Mouse (Mus musculus): ENCODE measurements around the gene Ajap1. TPM values are rescaled to one million over a fixed set of nuclear protein-coding genes. Genes with fewer than 3 reads are reported as not detected.

Ajap1 gene
- polyA plus RNA-seq, 1 experiment from 2014 or later, result 0.17 TPM

DNA sequence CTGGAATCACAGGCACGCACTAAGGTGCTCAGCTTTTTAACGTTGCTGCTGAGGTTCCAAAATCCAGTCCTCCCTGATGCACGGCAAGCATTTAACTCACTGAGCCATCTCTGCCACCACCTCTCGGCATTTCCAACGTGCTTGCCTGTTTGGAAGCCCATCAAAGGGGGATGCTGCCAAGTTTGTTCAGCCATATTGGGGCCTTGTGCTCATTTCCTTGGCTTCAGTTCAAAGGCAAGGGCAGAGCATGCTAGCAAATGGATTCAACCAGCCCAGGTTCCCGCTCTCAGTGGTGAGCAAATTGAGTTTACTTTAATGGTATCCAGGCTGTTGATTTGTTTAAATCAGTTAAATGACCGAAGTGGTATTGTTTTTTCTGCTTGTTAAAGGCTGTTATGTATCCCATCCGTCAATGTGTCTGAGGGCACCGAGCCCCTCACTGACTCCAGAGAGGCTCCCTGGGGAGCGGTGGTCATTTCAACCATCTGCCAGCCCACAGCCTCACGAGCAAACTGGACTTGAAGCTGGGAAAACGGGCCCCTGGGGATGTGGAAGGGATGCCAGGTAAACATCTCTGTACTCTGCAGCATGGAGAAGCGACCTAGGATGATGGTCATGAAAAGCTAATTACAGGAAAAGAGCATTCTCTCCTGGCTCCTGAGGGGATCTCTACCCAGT lies 121.6 kb downstream of the Ajap1 start:
- no peaks in the 10 kb centered on the region for H3K36me3 ChIP-seq (ENCODE audit: control insufficient read depth, insufficient read depth, low read length)
- H3K27ac ChIP-seq (ENCODE audit: low read depth, low read length), result no peak overlapping the region
- H3K4me3 ChIP-seq (ENCODE audit: low read depth, low read length), result no peak overlapping the region
- H3K27me3 ChIP-seq (ENCODE audit: control insufficient read depth, insufficient read depth, low read length), result no peaks in the 10 kb centered on the region
- H3K9me3 ChIP-seq (replicated peaks; ENCODE audit: control insufficient read depth, low read length), result no peaks in the 10 kb centered on the region
- H3K4me1 ChIP-seq (ENCODE audit: control insufficient read depth, insufficient read depth, low read length), result no peaks in the 10 kb centered on the region
- 40% methylated on average over 13 of the region's 13 CpGs for WGBS (ENCODE audit: insufficient replicate concordance)
- no peak for ATAC-seq (replicated peaks; ENCODE audit: insufficient number of reproducible peaks, low FRiP score, low TSS enrichment)
- H3K4me2 ChIP-seq, result no peak overlapping the region
- no peak overlapping the region for H3K9ac ChIP-seq (ENCODE audit: low read depth, low read length)

- Histone ChIP-seq H3K27ac (ENCODE audit: low read depth, low read length) (no peak overlapping the region), H3K4me3 (ENCODE audit: low read depth, low read length) (no peak overlapping the region), H3K36me3 (ENCODE audit: control insufficient read depth, insufficient read depth, low read length) (no peaks in the 10 kb centered on the region), H3K9me3 (replicated peaks; ENCODE audit: control insufficient read depth, low read length) (no peaks in the 10 kb centered on the region), H3K4me1 (ENCODE audit: control insufficient read depth, insufficient read depth, low read length) (no peaks in the 10 kb centered on the region), H3K9ac (ENCODE audit: low read depth, low read length) (no peak overlapping the region), H3K27me3 (ENCODE audit: control insufficient read depth, insufficient read depth, low read length) (no peaks in the 10 kb centered on the region), H3K4me2 (no peak overlapping the region)
- no peak for ATAC-seq (replicated peaks; ENCODE audit: insufficient number of reproducible peaks, low FRiP score, low TSS enrichment)
- WGBS (ENCODE audit: insufficient replicate concordance), result 57% methylated on average over 7 of the region's 7 CpGs
These were observed 124.4 kb downstream of the Ajap1 start for GRCm38 (mm10) chr4:153358243-153358550.

DNA sequence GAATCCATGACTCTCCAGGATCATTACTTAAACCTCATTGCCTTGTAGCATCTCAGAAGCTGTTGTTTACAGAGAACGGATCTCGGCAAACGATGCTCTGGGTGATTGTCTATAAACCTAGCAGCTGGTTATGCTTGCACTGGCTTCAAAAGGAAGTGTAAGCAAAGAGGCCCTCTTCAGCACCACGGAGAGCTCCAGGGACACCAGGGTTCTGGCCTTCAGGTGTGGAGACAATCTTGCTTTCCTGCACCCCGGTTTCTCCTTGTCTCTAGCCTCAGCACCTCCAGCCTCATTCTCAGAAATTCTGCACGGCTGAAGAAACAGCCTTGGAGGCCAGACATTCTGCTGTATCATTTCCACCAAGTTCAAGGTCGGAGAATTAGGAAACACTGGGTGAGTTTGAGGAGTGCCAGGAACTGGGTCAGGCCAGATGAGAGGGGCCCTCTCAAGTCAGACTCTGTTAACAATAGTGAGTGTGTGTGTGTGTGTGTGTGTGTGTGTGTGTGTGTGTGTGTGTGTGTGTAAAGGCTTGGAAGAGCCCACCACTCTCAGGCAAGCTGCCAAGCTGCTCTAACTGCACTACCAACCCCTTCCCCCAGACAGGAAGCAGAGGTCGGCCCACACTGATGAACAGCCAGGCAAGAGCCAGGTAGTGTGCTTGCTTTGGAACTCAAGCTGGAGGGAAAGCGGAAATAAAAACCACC lies 124.9 kb downstream of the Ajap1 start:
- no peak for ATAC-seq (replicated peaks; ENCODE audit: insufficient number of reproducible peaks, low FRiP score, low TSS enrichment)
- no peak overlapping the region for H3K4me2 ChIP-seq
- WGBS (ENCODE audit: insufficient replicate concordance), result 47% methylated on average over 9 of the region's 9 CpGs

GRCm38 (mm10) chr4:153356236-153356635 lies 126.4 kb downstream of the Ajap1 start:
- Histone ChIP-seq H3K4me2 (no peak overlapping the region), H3K9me3 (replicated peaks; ENCODE audit: control insufficient read depth, low read length) (no peaks in the 10 kb centered on the region), H3K27ac (ENCODE audit: low read depth, low read length) (no peak overlapping the region), H3K4me1 (ENCODE audit: control insufficient read depth, insufficient read depth, low read length) (no peaks in the 10 kb centered on the region), H3K36me3 (ENCODE audit: control insufficient read depth, insufficient read depth, low read length) (no peaks in the 10 kb centered on the region), H3K9ac (ENCODE audit: low read depth, low read length) (no peak overlapping the region), H3K27me3 (ENCODE audit: control insufficient read depth, insufficient read depth, low read length) (no peaks in the 10 kb centered on the region), H3K4me3 (ENCODE audit: low read depth, low read length) (no peak overlapping the region)
- no peak for ATAC-seq (replicated peaks; ENCODE audit: insufficient number of reproducible peaks, low FRiP score, low TSS enrichment)
- WGBS (ENCODE audit: insufficient replicate concordance), result 88% methylated on average over 4 of the region's 4 CpGs

More for the DNA sequence above, 124.9 kb downstream of the Ajap1 start:
- H3K36me3 ChIP-seq (ENCODE audit: control insufficient read depth, insufficient read depth, low read length), result no peaks in the 10 kb centered on the region
- no peak overlapping the region for H3K9ac ChIP-seq (ENCODE audit: low read depth, low read length)
- H3K4me3 ChIP-seq (ENCODE audit: low read depth, low read length), result no peak overlapping the region
- no peak overlapping the region for H3K27ac ChIP-seq (ENCODE audit: low read depth, low read length)
- no peaks in the 10 kb centered on the region for H3K4me1 ChIP-seq (ENCODE audit: control insufficient read depth, insufficient read depth, low read length)
- H3K9me3 ChIP-seq (replicated peaks; ENCODE audit: control insufficient read depth, low read length), result no peaks in the 10 kb centered on the region
- H3K27me3 ChIP-seq (ENCODE audit: control insufficient read depth, insufficient read depth, low read length), result no peaks in the 10 kb centered on the region

DNA sequence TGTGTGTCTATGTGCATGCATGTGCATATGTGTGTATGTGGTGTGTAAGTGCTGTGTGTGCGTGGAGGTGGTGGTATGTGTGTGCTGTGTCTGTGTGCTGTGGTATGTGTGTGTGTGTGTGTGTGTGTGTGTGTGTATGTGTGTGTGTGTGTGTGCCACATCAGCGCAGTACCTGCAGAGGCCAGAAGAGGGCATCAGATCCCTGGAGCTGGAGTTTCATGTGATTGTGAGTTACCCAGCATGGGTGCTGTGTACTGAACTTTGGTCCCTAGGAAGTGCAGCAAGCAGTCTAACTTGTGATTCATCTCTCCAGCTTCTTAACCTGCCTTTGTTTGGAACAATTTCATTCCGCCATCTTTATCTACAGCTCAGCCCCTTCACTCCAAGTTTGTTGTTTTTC lies 137.6 kb downstream of the Ajap1 start:
- H3K9ac ChIP-seq (ENCODE audit: low read depth, low read length), result no peak overlapping the region

GRCm38 (mm10) chr4:153340887-153341286 lies 141.7 kb downstream of the Ajap1 start:
- no peak for ATAC-seq (replicated peaks; ENCODE audit: insufficient number of reproducible peaks, low FRiP score, low TSS enrichment)
- Histone ChIP-seq H3K27ac (ENCODE audit: low read depth, low read length) (no peak overlapping the region), H3K4me2 (no peak overlapping the region), H3K9me3 (replicated peaks; ENCODE audit: control insufficient read depth, low read length) (no peaks in the 10 kb centered on the region), H3K4me1 (ENCODE audit: control insufficient read depth, insufficient read depth, low read length) (no peaks in the 10 kb centered on the region), H3K27me3 (ENCODE audit: control insufficient read depth, insufficient read depth, low read length) (no peaks in the 10 kb centered on the region), H3K4me3 (ENCODE audit: low read depth, low read length) (no peak overlapping the region), H3K36me3 (ENCODE audit: control insufficient read depth, insufficient read depth, low read length) (no peaks in the 10 kb centered on the region), H3K9ac (ENCODE audit: low read depth, low read length) (no peak overlapping the region)

More for the DNA sequence above, 137.6 kb downstream of the Ajap1 start:
- 96% methylated on average over 3 of the region's 3 CpGs for WGBS (ENCODE audit: insufficient replicate concordance)
- Histone ChIP-seq H3K4me2 (no peak overlapping the region), H3K27me3 (ENCODE audit: control insufficient read depth, insufficient read depth, low read length) (no peaks in the 10 kb centered on the region), H3K9me3 (replicated peaks; ENCODE audit: control insufficient read depth, low read length) (no peaks in the 10 kb centered on the region), H3K4me1 (ENCODE audit: control insufficient read depth, insufficient read depth, low read length) (no peaks in the 10 kb centered on the region), H3K27ac (ENCODE audit: low read depth, low read length) (no peak overlapping the region), H3K36me3 (ENCODE audit: control insufficient read depth, insufficient read depth, low read length) (no peaks in the 10 kb centered on the region), H3K4me3 (ENCODE audit: low read depth, low read length) (no peak overlapping the region)
- ATAC-seq (replicated peaks; ENCODE audit: insufficient number of reproducible peaks, low FRiP score, low TSS enrichment), result no peak

DNA sequence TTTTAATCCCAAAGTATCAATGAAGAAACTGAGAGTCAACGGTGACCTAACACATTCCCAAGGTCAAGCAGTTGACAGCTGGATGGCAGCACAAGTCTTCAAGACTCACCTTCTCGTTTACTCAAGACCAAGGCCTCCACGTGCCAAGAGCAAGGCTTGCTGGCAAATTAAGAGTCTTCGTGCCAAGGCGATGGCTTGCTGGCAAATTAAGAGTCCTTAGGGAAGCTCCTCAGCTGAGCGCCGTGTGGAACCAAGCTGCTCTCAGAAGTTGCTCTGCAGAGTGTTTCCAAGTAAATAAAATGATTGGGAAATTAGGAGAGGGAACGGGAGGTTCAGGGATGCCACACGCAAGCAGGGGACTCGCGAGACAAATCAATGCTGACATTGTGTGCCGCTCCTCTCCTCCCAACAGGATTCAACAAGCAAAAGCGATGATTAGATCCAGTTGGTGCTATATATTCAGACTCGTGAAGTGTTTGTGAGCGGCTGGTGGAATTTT lies 147.3 kb downstream of the Ajap1 start:
- 77% methylated on average over 15 of the region's 15 CpGs for whole genome bisulfite sequencing (ENCODE audit: insufficient replicate concordance)
- no peaks in the 10 kb centered on the region for H3K36me3 ChIP-seq (ENCODE audit: control insufficient read depth, insufficient read depth, low read length)
- no peaks in the 10 kb centered on the region for H3K9me3 ChIP-seq (replicated peaks; ENCODE audit: control insufficient read depth, low read length)
- ATAC-seq (replicated peaks; ENCODE audit: insufficient number of reproducible peaks, low FRiP score, low TSS enrichment), result no peak
- no peaks in the 10 kb centered on the region for H3K4me1 ChIP-seq (ENCODE audit: control insufficient read depth, insufficient read depth, low read length)
- H3K27me3 ChIP-seq (ENCODE audit: control insufficient read depth, insufficient read depth, low read length), result no peaks in the 10 kb centered on the region
- H3K27ac ChIP-seq (ENCODE audit: low read depth, low read length), result no peak overlapping the region
- no peak overlapping the region for H3K4me2 ChIP-seq
- H3K9ac ChIP-seq (ENCODE audit: low read depth, low read length), result no peak overlapping the region
- no peak overlapping the region for H3K4me3 ChIP-seq (ENCODE audit: low read depth, low read length)

DNA sequence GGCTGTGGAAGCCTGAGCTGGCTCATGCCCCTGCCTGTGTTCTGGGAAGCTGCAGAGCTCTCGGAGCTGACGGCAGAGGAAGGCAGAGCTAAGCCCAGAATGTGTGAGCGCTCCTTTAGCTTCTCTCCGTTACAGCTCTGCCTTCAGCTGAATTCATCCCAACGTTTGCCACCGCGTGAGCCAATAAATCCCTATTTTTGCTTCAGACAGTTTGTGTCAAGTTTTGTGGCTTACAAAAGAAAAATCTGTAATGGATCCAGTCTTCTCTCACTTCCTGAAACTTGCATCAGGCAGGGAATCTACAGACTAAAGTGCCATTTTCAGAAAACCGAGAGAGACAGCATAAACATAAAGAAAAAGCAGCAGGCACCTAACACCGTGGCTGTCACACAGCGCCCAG lies 154.8 kb downstream of the Ajap1 start:
- 0 out of 2 replicates have a peak, but pooled peaks cover 6% of the 10 kb centered on the region for H3K4me1 ChIP-seq (ENCODE audit: control insufficient read depth, insufficient read depth, low read length)
- no peaks in the 10 kb centered on the region for H3K27me3 ChIP-seq (ENCODE audit: control insufficient read depth, insufficient read depth, low read length)
- H3K36me3 ChIP-seq (ENCODE audit: control insufficient read depth, insufficient read depth, low read length), result no peaks in the 10 kb centered on the region
- H3K9me3 ChIP-seq (replicated peaks; ENCODE audit: control insufficient read depth, low read length), result no peaks in the 10 kb centered on the region
- no peak overlapping the region for H3K4me2 ChIP-seq
- no peak overlapping the region for H3K9ac ChIP-seq (ENCODE audit: low read depth, low read length)
- no peak overlapping the region for H3K27ac ChIP-seq (ENCODE audit: low read depth, low read length)
- no peak overlapping the region for H3K4me3 ChIP-seq (ENCODE audit: low read depth, low read length)
- ATAC-seq (replicated peaks; ENCODE audit: insufficient number of reproducible peaks, low FRiP score, low TSS enrichment), result no peak
- WGBS (ENCODE audit: insufficient replicate concordance), result 72% methylated on average over 10 of the region's 10 CpGs

Data from heart, embryonic 11.5 days (tissue).